Mouse (Mus musculus) cerebellum, adult 2 months (tissue): Measurements from ENCODE around the gene Ooep. TPM values are rescaled to one million over a fixed set of nuclear protein-coding genes. Genes with fewer than 3 reads are reported as not detected.
"Not testable (repeated sequence)": the region's sequence is repeated elsewhere in the genome, so short reads cannot be mapped to it uniquely, and the experiment has no call there.

Source experiments
- DNase-seq, 2 experiments: peaks; one replicate each; pipeline ENCODE4 v3.0.0; 2021
- H3K27ac ChIP-seq: fragments of 200-500 bp; 2 replicates; pipeline ENCODE4 v1.5.1; 2012; ENCODE audit warnings: low read length, control low read depth, inconsistent platforms; ENCODE audit not compliant: insufficient read depth
- H3K27me3 ChIP-seq: fragments of 200-500 bp; 2 replicates; pipeline ENCODE4 v1.6.1; 2012; ENCODE audit warnings: inconsistent platforms, mild to moderate bottlenecking, low read length, moderate library complexity; ENCODE audit not compliant: control insufficient read depth, insufficient read depth
- H3K4me1 ChIP-seq: fragments of 200-500 bp; 2 replicates; pipeline ENCODE4 v1.6.1; 2011; ENCODE audit warnings: low read length; ENCODE audit not compliant: control insufficient read depth, insufficient read depth
- H3K4me3 ChIP-seq: fragments of 200-500 bp; replicated peaks from 2 replicates; pipeline ENCODE3; 2011; ENCODE audit warnings: mild to moderate bottlenecking, low read depth, low read length, control low read depth; ENCODE audit not compliant: insufficient read depth
- CTCF ChIP-seq: fragments of 200-500 bp; IDR thresholded peaks from 2 replicates; pipeline ENCODE4 v1.5.1; 2011; ENCODE audit warnings: low read depth, mild to moderate bottlenecking, control low read depth, low read length, moderate library complexity, borderline replicate concordance; ENCODE audit not compliant: insufficient read depth
- POLR2A ChIP-seq: fragments of 200-500 bp; IDR thresholded peaks from 2 replicates; pipeline ENCODE4 v1.6.1; 2011; ENCODE audit warnings: low read length, control low read depth, borderline replicate concordance; ENCODE audit not compliant: insufficient read depth
- WGBS: fragments of 180-500 bp; shearing (Covaris S2); methylation state at CpG from one replicate; pipeline ENCODE4 v1.1.7; 2018; 5-methylcytosine and 5-hydroxymethylcytosine counted together
- polyA plus RNA-seq: library from polyadenylated mRNA; depleted of rRNA; stranded (reverse); fragments of >200 nt; gene quantifications from 2 replicates; pipeline ENCODE4 v1.2.3, GENCODE M21; 2012; rRNA removed

Ooep gene
- polyA plus RNA-seq, 1 experiment, result 0.23 TPM

GRCm38 (mm10) chr9:78347004-78347403, 31.5 kb downstream of the Ooep start:
- H3K4me1 ChIP-seq, result no peaks in the 10 kb centered on the region
- no peak for TF ChIP-seq POLR2A
- TF ChIP-seq CTCF, result no peak
- H3K27ac ChIP-seq, result no peak overlapping the region
- H3K27me3 ChIP-seq, result no peaks in the 10 kb centered on the region
- WGBS, result 65% methylated on average over 3 of the region's 3 CpGs
- no peak overlapping the region for H3K4me3 ChIP-seq
- DNase-seq, result no peak

- not testable (repeated sequence) for H3K4me1 ChIP-seq, H3K27ac ChIP-seq, H3K27me3 ChIP-seq, H3K4me3 ChIP-seq, DNase-seq
- 68% methylated on average over 4 of the region's 4 CpGs for WGBS
These were observed 33.3 kb downstream of the Ooep start for GRCm38 (mm10) chr9:78345235-78345634.

GRCm38 (mm10) chr9:78343055-78343454, 35.5 kb downstream of the Ooep start:
- not testable (repeated sequence) for DNase-seq, H3K27me3 ChIP-seq, H3K4me3 ChIP-seq, H3K27ac ChIP-seq, H3K4me1 ChIP-seq
- WGBS, result 50% methylated on average over 9 of the region's 9 CpGs

- WGBS, result 90% methylated on average over 4 of the region's 4 CpGs
- not testable (repeated sequence) for H3K27me3 ChIP-seq, DNase-seq
These were observed 36.0 kb downstream of the Ooep start for GRCm38 (mm10) chr9:78342494-78342893.

DNA sequence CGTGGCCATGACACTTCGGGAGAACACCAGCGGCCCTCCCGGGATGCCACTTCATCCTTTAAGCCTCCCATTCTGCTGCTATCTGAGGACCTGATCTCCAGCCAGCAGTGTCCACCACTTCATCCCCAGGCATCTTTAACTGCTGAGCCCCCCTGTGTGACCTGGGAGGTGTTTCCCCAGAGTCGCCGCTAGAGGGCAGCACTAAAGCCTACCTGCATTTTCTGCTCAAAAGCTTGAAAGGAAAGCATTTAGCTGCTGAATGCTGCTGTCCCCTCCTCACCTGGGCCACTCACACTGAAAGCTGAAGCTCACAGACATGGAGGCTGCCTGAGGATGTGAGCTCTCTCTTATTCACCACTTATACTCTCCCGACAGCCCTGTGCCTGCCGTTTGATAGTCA, 38.2 kb downstream of the Ooep start:
- H3K4me3 ChIP-seq, H3K27me3 ChIP-seq, H3K4me1 ChIP-seq, H3K27ac ChIP-seq: not testable (repeated sequence)
- WGBS, result 16% methylated on average over 8 of the region's 8 CpGs
- DNase-seq, result peak; percentile 10 to 28
- peak; percentile 59; the same call in 1 of the 2 replicates for TF ChIP-seq CTCF

More at GRCm38 (mm10) chr9:78342494-78342893, 36.0 kb downstream of the Ooep start:
- H3K4me3 ChIP-seq, H3K27ac ChIP-seq, H3K4me1 ChIP-seq: not testable (repeated sequence)

- DNase-seq, H3K4me3 ChIP-seq, H3K27ac ChIP-seq, H3K4me1 ChIP-seq, H3K27me3 ChIP-seq: not testable (repeated sequence)
These were observed 41.5 kb downstream of the Ooep start for GRCm38 (mm10) chr9:78337050-78337449.

- not testable (repeated sequence) for H3K4me1 ChIP-seq, H3K27me3 ChIP-seq, DNase-seq, H3K4me3 ChIP-seq, H3K27ac ChIP-seq
- WGBS, result 100% methylated on average over 1 of the region's 1 CpGs
These were observed 51.2 kb downstream of the Ooep start, which contains the start of gene Omt2b for GRCm38 (mm10) chr9:78327289-78327688. Omt2b (plus strand) TSS chr9:78327589.

Other genes starting within 250 kb of the Ooep start
- 107 and 113 TPM in 2 replicates for gene Gsta4, start 196.0 kb downstream of the Ooep start, polyA plus RNA-seq
- not detected in 2 replicates for gene Gsta1, start 148.1 kb downstream of the Ooep start, polyA plus RNA-seq
- not detected in 2 replicates for gene Gm3776, start 121.6 kb downstream of the Ooep start, polyA plus RNA-seq
- gene Gm10639, start 88.8 kb downstream of the Ooep start, polyA plus RNA-seq, result not detected in 2 replicates
- not detected in 2 replicates for gene Omt2a, start 63.9 kb downstream of the Ooep start, polyA plus RNA-seq
- gene Omt2b, start 51.1 kb downstream of the Ooep start, polyA plus RNA-seq, result not detected in 2 replicates
- not detected in 2 replicates for gene Gsta2, start 22.9 kb downstream of the Ooep start, polyA plus RNA-seq
- gene Dppa5a, start 10.5 kb downstream of the Ooep start, polyA plus RNA-seq, result 0.41 TPM in 2 replicates
- gene Ddx43, start 17.1 kb upstream of the Ooep start, polyA plus RNA-seq, result 0.05 and 0.08 TPM in 2 replicates
- 0.33 and 0.40 TPM in 2 replicates for gene Cgas, start 64.5 kb upstream of the Ooep start, polyA plus RNA-seq
- 31.6 TPM in 2 replicates for gene Mto1, start 69.5 kb upstream of the Ooep start, polyA plus RNA-seq
- gene Gm17324, start 70.1 kb upstream of the Ooep start, polyA plus RNA-seq, result 0.34 and 0.40 TPM in 2 replicates
- 2,299 and 2,427 TPM in 2 replicates for gene Eef1a1, start 110.4 kb upstream of the Ooep start, polyA plus RNA-seq
- gene Slc17a5, start 209.3 kb upstream of the Ooep start, polyA plus RNA-seq, result 13.7 and 14.0 TPM in 2 replicates
- 0.20 and 0.33 TPM in 2 replicates for gene Cd109, start 236.8 kb upstream of the Ooep start, polyA plus RNA-seq